Mouse (Mus musculus) thymus, postnatal 14 days (tissue): ENCODE results near the gene Atp5g2.
"Not testable (repeated sequence)": the region's sequence is repeated elsewhere in the genome, so short reads cannot be mapped to it uniquely, and the experiment has no call there.

Experiments
- DNase-seq: peaks from one replicate; pipeline ENCODE4 v3.0.0; 2021

Gene Atp5g2

DNA sequence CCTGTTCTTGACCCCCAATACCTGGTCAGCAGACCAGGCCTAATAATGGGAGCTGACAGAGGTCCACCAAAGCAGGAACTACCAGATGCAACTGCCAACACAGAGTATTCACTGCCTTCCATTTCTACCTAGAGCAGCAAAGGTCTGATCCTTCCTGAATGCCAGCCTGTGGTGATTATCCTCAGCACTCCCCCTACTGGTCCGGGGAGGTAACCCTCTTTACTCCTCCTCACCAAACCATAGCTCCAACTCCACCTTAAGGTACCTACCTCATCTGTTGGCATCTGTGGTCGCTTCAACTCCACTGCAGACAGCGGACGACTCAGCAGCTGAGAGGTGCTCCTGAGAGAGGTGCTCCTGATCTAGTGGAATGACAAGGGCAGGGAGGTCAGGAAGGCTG, 6.7 kb downstream of the Atp5g2 start:
- DNase-seq = peak; percentile 72

- DNase-seq = no peak
Observed at GRCm38 (mm10) chr15:102663825-102664224, 8.3 kb downstream of the Atp5g2 start.

DNA sequence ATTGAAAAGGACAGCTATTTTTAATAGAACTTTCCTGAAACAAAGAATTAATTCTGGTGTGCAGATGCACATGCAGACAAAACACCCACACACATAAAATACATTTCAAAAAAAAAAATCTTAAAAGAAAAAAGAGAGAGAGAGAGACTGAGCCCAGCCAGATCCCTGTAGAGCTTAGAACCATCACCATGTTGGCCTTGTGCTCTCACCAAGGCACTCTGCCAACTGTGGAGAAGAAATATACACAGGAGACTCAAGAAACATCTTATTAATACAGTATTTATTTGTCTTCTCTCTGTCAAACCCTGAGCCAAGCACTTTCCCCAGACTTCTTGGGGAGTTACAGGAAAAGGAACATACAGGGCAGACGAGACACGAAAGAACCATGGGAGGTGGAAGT, 9.6 kb downstream of the Atp5g2 start:
- not testable (repeated sequence) for DNase-seq

DNA sequence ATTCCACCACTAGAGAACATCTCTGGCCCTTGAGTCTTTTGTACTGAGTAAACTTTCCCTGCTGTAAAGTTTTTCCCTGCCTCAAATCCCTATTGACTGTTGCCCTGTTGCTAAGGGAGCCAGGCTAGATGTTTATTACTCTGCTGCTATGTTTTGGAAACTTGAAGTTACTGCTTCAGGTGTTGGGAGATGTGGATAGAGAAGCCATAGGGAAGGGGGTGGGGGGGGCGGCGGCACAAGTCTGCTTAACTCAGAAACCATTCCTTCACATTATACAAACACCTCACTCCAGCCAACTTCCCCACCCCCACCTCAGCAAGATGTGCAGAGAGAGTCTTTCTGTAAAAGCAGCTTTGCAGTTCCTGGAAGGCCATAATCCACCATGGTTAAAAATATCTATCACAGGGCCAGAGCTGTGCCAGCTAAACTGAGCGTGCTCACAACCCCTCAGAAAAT, 14.2 kb downstream of the Atp5g2 start:
- DNase-seq = no peak

DNA sequence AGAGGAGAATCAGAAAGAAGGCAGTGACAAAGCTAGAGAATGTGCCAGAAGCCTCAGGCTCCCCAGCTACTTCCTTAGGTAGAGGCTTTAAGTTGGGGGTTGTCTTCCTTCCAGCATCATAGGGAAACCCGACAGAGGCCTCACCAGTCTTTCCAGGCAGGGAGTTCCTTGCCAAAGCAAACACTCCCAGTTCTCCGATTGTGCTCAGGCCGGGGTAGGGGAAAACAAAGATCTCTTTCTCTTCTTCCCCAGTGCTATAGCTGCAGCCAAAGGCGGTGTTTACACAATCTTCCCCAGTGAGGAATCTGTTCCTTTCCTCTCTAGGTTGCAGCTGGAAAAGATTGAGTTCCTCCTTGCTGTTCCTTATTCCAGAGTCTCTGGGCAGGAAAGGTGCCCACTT, 15.5 kb downstream of the Atp5g2 start:
- no peak for DNase-seq

GRCm38 (mm10) chr15:102651928-102652660, 20.1 kb downstream of the Atp5g2 start:
- not testable (repeated sequence) for DNase-seq

GRCm38 (mm10) chr15:102651107-102651506, 21.0 kb downstream of the Atp5g2 start:
- no peak for DNase-seq

GRCm38 (mm10) chr15:102635817-102636216, 36.3 kb downstream of the Atp5g2 start:
- DNase-seq = no peak

- no peak for DNase-seq
Observed at GRCm38 (mm10) chr15:102634684-102635083, 37.5 kb downstream of the Atp5g2 start.

GRCm38 (mm10) chr15:102625687-102626055, 46.5 kb downstream of the Atp5g2 start:
- peak; percentile 64 for DNase-seq

DNA sequence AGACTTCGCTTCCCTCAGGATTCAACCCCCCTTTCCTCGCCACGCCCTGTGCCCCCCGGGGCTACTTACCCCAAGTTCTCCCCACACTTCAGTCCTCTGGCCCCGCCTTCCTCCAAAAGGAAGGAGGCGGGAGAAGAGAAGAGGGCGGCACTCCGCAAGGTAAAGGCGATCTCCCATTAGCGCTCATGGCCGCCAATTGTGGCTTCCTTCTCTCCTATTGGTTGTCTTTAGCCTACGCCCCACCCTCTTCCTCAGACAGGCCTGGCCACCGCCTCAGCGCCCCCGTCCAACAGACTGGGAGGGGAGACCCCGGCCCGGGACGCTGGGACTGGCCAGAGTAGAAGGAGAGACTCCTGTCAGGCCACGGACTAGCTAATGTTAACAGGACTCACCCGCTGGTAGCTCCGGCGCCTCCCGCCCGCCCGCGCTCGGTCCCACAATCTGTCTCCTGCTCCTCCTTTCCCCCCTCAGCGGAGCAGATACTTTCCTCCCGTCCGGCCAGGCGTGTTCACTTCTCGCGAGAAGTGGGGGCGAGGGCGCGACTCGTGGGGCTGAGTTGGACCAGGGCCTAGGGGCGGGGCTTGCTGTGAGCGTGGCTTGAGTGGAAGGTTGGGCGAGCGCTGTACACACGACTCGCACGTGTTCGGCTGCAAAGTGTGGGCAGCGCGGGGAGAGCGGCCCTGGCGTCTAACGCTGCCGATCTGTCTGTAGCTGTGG, 47.0 kb downstream of the Atp5g2 start, which contains the start of the genes Gm28047 and Atf7:
Gene Gm28047, minus strand, starts transcription at position 98 of the 717 bp plus-strand sequence.
Gene Atf7, minus strand, starts transcription at position 495 of the 717 bp plus-strand sequence.
- DNase-seq = peak; percentile 100

- DNase-seq = peak; percentile 5
Observed at GRCm38 (mm10) chr15:102624291-102624969, 47.7 kb downstream of the Atp5g2 start.

DNA sequence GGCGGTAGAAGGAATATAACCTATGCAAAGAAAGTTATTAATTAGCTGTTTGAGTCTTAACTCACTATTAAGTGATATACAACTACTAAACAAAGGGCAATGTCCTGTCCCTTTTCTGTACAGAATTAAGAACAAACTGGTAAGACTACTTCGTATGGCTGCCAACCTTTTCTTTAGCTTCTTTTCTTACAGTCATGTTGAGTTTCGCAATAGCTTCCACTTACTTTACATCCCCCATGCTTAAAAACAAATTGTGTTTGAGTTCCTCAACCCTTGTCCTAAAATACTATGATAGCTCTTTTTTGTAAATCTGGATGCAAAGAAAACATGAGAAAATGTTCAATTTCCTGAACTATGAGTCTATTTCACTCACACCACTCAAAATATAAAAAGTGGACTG, 49.0 kb downstream of the Atp5g2 start:
- no peak for DNase-seq

DNA sequence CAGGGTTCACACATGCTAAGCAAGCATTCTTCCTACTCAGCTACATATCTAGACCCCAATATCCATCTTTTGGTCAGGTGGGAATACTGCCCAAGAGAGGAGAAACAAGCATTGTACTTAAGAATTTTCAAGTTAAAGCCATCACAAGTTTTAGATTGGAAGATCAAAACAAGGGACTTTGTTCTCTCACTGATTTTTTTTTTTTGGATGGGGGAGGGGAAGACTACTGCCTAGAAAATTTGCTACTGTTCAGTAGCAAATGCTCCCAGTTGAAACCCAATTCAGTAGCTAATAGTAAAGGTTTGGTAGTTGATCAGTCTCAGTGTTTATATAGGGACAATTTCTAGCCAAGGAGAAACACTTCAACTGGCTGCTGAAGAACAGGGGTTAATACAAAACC, 49.6 kb downstream of the Atp5g2 start:
- DNase-seq = no peak

GRCm38 (mm10) chr15:102620765-102621164, 51.4 kb downstream of the Atp5g2 start:
- DNase-seq = no peak

DNA sequence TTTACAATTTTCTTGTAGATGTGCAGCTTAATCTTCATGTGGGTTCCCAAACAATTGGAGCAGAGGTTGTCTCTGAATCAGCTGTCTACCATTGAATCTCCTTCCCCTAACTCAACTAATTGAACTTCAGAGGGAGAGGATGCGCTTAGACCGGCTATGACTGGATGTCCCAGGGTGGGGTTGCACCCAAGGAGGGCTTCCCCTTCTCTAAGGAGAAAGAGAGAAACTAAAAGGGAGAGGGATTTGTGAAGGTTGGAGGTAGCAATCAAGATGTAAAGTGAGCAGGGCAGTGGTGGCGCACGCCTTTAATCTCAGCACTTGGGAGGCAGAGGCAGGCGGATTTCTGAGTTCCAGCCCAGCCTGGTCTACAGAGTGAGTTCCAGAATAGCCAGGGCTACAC, 52.7 kb downstream of the Atp5g2 start:
- no peak for DNase-seq

DNA sequence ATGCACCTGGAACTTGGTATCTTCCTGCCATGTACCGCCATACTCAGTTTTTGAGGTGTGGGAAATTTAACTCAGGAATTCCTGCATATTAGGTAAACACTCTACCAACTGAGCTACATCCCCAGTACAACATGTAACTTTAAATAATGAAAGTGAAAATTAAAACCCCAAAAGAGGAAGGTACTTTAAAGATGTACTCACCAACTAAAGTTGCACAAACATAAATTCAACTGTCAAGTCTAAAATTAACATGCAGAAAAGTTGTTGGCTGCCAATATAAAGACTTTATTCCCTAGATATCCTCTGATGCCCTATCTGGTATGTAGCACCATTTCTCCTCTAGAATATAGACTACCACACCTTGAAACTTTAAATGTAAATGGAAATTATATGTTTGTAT, 54.5 kb downstream of the Atp5g2 start:
- no peak for DNase-seq

GRCm38 (mm10) chr15:102616174-102616573, 56.0 kb downstream of the Atp5g2 start:
- DNase-seq = no peak

GRCm38 (mm10) chr15:102614224-102614623, 57.9 kb downstream of the Atp5g2 start:
- DNase-seq = no peak

- DNase-seq = peak; percentile 25
Observed at GRCm38 (mm10) chr15:102612966-102613365, 59.2 kb downstream of the Atp5g2 start.
